Mouse (Mus musculus) neural tube, embryonic 13.5 days (tissue): ENCODE measurements around the gene Rnf150. TPM values are rescaled to one million over a fixed set of nuclear protein-coding genes. Genes with fewer than 3 reads are reported as not detected.

Experiments used
- ATAC-seq: fragments of 200-750 bp; cut with Nextera tagmentation; 2 replicates; pipeline ENCODE4 v1.8.0; 2017; ENCODE audit warnings: low read depth, mild to moderate bottlenecking, moderate TSS enrichment, moderate library complexity
- H3K27ac ChIP-seq: fragments of 300-500 bp; sonication (generic); replicated peaks from 2 replicates; pipeline ENCODE4 v1.5.1; 2015; ENCODE audit warnings: moderate library complexity, mild to moderate bottlenecking, inconsistent platforms
- H3K27me3 ChIP-seq: fragments of 300-500 bp; sonication (generic); 2 replicates; pipeline ENCODE4 v1.6.1; 2015; ENCODE audit warnings: mild to moderate bottlenecking, inconsistent platforms
- H3K36me3 ChIP-seq: fragments of 300-500 bp; sonication (generic); 2 replicates; pipeline ENCODE4 v1.6.1; 2015; ENCODE audit warnings: mild to moderate bottlenecking, inconsistent platforms
- H3K4me1 ChIP-seq: fragments of 300-500 bp; sonication (generic); replicated peaks from 2 replicates; pipeline ENCODE4 v1.6.1; 2015; ENCODE audit warnings: inconsistent platforms
- H3K4me2 ChIP-seq: fragments of 300-500 bp; sonication (generic); 2 replicates; pipeline ENCODE4 v1.6.1; 2015; ENCODE audit warnings: inconsistent platforms, mild to moderate bottlenecking, moderate library complexity
- H3K4me3 ChIP-seq: fragments of 300-500 bp; sonication (generic); 2 replicates; pipeline ENCODE4 v1.5.1; 2015; ENCODE audit warnings: mild to moderate bottlenecking, inconsistent platforms
- H3K9ac ChIP-seq: fragments of 300-500 bp; sonication (generic); 2 replicates; pipeline ENCODE4 v1.6.1; 2015; ENCODE audit warnings: moderate library complexity, mild to moderate bottlenecking, inconsistent platforms
- H3K9me3 ChIP-seq: fragments of 300-500 bp; sonication (generic); 2 replicates; pipeline ENCODE4 v1.6.1; 2016; ENCODE audit warnings: inconsistent platforms
- WGBS: fragments of 180-500 bp; shearing (Covaris S2); methylation state at CpG from one replicate; pipeline ENCODE4 v1.1.7; 2015; 5-methylcytosine and 5-hydroxymethylcytosine counted together
- polyA plus RNA-seq: library from polyadenylated mRNA; unstranded; fragments of >200 nt; fragmentation: Nextera tagmentation; extraction: Ambion mirVana; gene quantifications from 2 replicates; pipeline ENCODE4 v1.2.1, GENCODE M21; 2015

Gene Rnf150
- polyA plus RNA-seq, 1 experiment from 2014 or later, result 3.0 TPM

DNA sequence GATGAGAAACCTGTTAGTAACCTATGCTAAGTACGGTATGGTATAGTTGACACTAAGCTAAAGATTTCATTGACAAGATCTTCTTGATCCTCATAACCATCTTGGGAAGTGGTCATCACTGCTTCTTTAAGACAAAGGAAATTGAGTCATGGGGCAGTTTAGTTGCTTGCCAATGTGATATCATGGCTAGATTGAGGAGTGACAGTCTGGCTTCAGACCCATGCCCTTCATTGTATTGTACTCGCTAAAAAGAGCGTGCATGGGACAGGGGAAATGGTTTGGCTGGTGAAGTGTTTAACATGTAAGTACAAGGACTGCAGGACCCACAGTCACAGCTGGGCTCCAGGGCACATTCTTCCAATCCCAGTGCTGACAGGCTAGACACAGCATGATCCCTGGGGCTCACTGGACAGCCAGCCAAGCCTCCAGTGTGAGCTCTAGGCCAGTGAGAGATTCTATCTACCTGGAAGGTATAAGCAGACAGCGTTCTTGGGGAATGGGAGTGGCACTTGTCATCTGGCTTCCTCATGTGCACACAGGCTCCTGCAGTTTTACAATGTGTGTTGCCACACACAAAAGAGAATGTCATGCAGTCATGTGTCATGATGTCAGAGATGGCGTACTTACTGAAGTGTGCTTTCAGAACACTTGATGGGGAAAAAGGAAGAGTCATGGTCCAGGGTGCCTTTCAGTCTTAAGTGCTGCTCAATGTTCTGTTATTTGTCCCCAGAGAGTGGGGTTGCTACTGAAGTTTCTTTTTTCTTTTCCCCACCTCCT is 54.6 kb downstream of the Rnf150 start:
- Histone ChIP-seq H3K9ac (no peak overlapping the region), H3K4me3 (no peak overlapping the region), H3K4me2 (no peak overlapping the region), H3K27ac (no peak overlapping the region), H3K4me1 (peaks cover 17% of the 10 kb centered on the region), H3K9me3 (no peaks in the 10 kb centered on the region), H3K27me3 (no peaks in the 10 kb centered on the region), H3K36me3 (no peaks in the 10 kb centered on the region)
- ATAC-seq, result no peak
- WGBS, result 66% methylated on average over 5 of the region's 5 CpGs

DNA sequence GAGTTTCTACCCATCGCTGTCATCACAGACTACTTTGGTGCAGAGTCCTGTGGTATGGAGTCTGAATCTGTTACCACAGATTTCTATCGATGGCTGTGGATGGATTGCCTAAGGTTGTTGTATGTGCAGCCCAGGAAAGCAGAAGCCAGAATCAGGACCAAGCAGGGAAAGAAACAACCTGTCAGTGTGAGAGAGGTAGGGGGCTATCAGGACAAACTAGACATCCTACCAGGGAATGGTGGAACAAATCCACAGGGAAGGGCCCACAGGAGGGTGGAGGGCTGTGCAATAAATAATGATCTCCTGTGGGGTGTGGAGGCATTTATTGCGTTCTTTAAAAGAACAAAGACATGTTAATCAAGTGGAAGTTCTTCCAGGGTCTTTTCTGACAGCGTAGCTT is 56.5 kb downstream of the Rnf150 start:
- no peaks in the 10 kb centered on the region for H3K36me3 ChIP-seq
- H3K9me3 ChIP-seq, result no peaks in the 10 kb centered on the region
- no peak overlapping the region for H3K4me2 ChIP-seq
- ATAC-seq, result peak; percentile 63; the same call in 1 of the 2 replicates
- H3K4me3 ChIP-seq, result no peak overlapping the region
- no peak overlapping the region for H3K9ac ChIP-seq
- 37% methylated on average over 4 of the region's 4 CpGs for WGBS
- H3K27me3 ChIP-seq, result no peaks in the 10 kb centered on the region
- H3K4me1 ChIP-seq, result peaks cover 17% of the 10 kb centered on the region
- H3K27ac ChIP-seq, result peak overlapping the region; percentile 46

DNA sequence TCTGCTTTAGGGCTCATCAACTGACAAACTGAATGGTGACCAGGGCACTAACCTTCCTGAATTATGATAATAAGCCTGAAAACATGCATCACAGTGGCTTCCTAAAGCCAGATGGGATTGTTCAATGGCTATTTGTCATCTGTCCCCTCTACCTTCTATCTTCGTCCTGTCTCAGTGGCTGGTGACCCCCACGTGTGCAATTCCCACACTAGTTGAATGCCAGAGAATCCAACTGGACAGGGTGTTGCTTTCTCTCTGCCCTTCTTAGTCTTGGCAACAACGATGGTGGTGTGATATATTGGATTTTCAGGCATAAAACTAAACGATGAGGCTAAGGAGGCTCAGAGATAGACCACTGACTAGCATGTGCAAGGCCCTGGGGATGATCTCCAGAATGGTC is 57.0 kb downstream of the Rnf150 start:
- Histone ChIP-seq H3K4me1 (peaks cover 17% of the 10 kb centered on the region), H3K36me3 (no peaks in the 10 kb centered on the region), H3K9me3 (no peaks in the 10 kb centered on the region), H3K27me3 (no peaks in the 10 kb centered on the region), H3K4me2 (no peak overlapping the region), H3K27ac (peak overlapping the region; percentile 46; the same call in 1 of the 2 replicates), H3K4me3 (no peak overlapping the region), H3K9ac (no peak overlapping the region)
- no peak; the same call in 1 of the 2 replicates for ATAC-seq
- WGBS, result 15% methylated on average over 4 of the region's 4 CpGs

DNA sequence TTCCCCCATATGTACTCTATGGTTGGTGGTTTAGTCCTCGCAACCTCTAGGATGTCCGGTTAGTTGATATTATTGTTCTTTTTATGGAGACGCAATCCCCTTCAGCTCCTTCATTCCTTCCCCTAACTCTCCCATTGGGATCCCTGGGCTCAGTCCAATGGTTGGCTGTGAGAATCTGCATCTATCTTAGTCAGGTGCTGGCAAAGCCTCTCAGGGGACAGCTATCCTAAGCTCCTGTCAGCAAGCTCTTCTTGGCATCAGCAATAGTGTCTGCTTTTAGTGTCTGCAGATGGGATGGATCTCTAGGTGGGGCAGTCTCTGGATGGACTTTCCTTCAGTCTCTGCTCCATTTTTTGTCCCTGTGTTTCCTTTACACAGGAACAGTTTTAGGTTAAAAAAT is 62.1 kb downstream of the Rnf150 start:
- no peak overlapping the region for H3K9ac ChIP-seq
- no peak for ATAC-seq
- no peak overlapping the region for H3K4me3 ChIP-seq
- no peaks in the 10 kb centered on the region for H3K36me3 ChIP-seq
- peaks cover under 1% of the 10 kb centered on the region for H3K4me1 ChIP-seq
- no peak overlapping the region for H3K4me2 ChIP-seq
- no peaks in the 10 kb centered on the region for H3K27me3 ChIP-seq
- WGBS, result 91% methylated on average over 3 of the region's 3 CpGs
- no peak overlapping the region for H3K27ac ChIP-seq
- H3K9me3 ChIP-seq, result no peaks in the 10 kb centered on the region

DNA sequence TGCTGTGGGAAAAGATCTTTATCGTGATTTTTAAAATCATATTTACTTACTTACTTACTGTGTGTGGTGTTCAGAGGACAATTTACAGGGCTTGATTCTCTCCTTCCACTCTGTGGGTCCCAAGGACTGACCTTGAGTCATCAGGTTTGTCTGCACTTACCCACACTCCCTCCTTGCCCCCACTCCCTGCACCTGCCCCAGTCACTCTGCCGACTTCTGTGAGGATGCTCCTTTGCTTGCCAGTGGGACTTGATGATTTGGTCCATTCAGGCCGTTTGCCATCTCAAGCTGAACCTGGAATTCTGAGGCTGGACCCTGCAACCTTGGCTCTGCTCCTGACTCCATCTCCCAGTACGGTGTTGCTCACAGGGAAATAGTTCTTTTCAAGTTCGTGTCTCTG is 63.4 kb downstream of the Rnf150 start:
- no peak overlapping the region for H3K4me3 ChIP-seq
- H3K27me3 ChIP-seq, result no peaks in the 10 kb centered on the region
- no peak overlapping the region for H3K27ac ChIP-seq
- H3K9me3 ChIP-seq, result no peaks in the 10 kb centered on the region
- H3K4me2 ChIP-seq, result no peak overlapping the region
- 88% methylated on average over 5 of the region's 5 CpGs for WGBS
- no peak overlapping the region for H3K9ac ChIP-seq
- H3K36me3 ChIP-seq, result no peaks in the 10 kb centered on the region
- H3K4me1 ChIP-seq, result no peaks in the 10 kb centered on the region
- no peak for ATAC-seq

DNA sequence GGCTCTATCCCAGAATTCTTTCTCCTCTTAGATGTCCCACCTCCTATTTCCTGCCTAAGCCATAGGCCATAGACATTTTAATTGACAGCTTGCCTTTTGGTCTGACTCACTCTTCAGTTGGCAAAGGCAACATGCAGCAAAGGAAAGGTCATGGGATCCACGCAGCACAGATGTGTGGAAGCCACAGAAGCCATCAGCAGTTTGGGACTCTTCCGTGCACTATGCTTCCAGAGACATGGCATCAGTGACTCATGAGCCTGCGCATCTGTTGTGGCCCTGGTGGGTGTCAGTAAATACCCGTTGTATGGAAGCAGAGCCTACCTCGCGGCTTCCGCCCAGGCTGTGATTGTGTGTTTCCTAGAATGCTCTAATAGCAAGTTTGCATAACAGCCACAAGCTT is 68.4 kb downstream of the Rnf150 start:
- no peak overlapping the region for H3K4me2 ChIP-seq
- ATAC-seq, result no peak
- H3K4me3 ChIP-seq, result no peak overlapping the region
- no peaks in the 10 kb centered on the region for H3K9me3 ChIP-seq
- no peaks in the 10 kb centered on the region for H3K4me1 ChIP-seq
- WGBS, result 96% methylated on average over 7 of the region's 7 CpGs
- no peak overlapping the region for H3K9ac ChIP-seq
- no peaks in the 10 kb centered on the region for H3K36me3 ChIP-seq
- H3K27ac ChIP-seq, result no peak overlapping the region
- H3K27me3 ChIP-seq, result no peaks in the 10 kb centered on the region

DNA sequence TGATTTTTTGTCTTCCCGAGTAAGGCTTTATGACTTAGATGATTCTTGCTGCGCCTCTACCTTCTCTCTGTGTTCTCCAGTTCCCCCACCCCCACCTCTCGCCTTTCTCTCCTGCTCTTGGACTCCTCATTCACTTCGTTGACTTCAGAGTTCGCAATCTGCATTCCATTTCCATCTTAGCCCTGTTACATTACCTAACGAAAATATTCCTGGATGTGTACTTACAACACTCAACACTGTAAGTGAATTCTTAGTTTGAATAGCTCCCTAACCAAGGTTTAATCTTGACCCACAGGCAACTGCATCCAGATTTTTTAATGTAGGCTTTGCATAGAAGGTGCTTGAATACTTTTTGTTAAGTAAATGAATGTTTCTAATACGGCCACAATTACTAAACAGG is 73.0 kb downstream of the Rnf150 start:
- Histone ChIP-seq H3K4me1 (peaks cover 9% of the 10 kb centered on the region), H3K9me3 (no peaks in the 10 kb centered on the region), H3K4me3 (no peak overlapping the region), H3K4me2 (no peak overlapping the region), H3K9ac (no peak overlapping the region), H3K36me3 (no peaks in the 10 kb centered on the region), H3K27ac (no peak overlapping the region), H3K27me3 (no peaks in the 10 kb centered on the region)
- no peak for ATAC-seq
- 81% methylated on average over 7 of the region's 7 CpGs for WGBS

DNA sequence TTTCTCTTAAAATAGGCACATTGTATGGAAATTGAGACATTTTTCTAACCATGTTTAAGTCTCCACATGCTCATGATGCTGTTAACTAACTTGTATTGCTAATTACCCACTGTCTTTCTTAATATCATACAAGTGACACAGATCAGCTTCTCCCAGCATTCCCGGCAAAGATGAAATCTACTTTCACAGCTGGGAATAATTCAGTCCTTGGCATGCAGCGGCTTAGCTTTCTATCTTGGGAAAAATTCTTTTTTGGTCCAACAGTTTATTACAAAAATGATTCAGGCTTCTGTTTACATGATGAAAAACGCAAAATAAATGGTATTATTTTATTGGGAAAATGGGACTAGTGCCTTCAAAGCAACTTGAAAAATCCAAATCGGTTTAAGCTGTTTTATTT is 73.7 kb downstream of the Rnf150 start:
- no peak overlapping the region for H3K4me2 ChIP-seq
- no peak overlapping the region for H3K9ac ChIP-seq
- WGBS, result 73% methylated on average over 4 of the region's 4 CpGs
- peaks cover 9% of the 10 kb centered on the region for H3K4me1 ChIP-seq
- no peaks in the 10 kb centered on the region for H3K36me3 ChIP-seq
- no peak overlapping the region for H3K4me3 ChIP-seq
- ATAC-seq, result no peak
- no peaks in the 10 kb centered on the region for H3K9me3 ChIP-seq
- no peak overlapping the region for H3K27ac ChIP-seq
- H3K27me3 ChIP-seq, result no peaks in the 10 kb centered on the region

DNA sequence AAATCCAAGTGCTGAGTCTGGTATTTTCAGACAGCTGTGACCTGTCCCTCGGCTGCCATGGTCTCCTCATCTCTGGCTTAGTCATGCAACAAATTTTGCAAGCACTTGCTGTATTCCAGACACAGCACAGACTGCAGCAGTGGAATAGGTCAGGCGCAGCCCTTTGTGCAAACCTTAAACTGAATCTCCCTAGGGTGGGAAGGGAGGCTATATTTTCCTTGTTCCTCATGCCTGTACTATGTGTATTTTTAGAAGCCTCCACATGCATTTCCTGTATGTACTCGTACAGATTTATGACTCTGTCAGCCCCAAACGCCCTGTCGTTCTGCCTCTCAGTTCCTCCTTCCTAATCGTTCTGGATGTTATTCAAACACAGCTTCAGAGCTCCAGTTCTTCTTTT is 76.8 kb downstream of the Rnf150 start:
- Histone ChIP-seq H3K27me3 (no peaks in the 10 kb centered on the region), H3K9ac (no peak overlapping the region), H3K4me3 (no peak overlapping the region), H3K27ac (peak overlapping the region; percentile 57), H3K4me2 (0 out of 2 replicates have a peak overlapping the region, but pooled peaks have one; percentile 3), H3K9me3 (no peaks in the 10 kb centered on the region), H3K4me1 (peaks cover 35% of the 10 kb centered on the region), H3K36me3 (no peaks in the 10 kb centered on the region)
- 21% methylated on average over 6 of the region's 6 CpGs for WGBS
- ATAC-seq, result no peak

DNA sequence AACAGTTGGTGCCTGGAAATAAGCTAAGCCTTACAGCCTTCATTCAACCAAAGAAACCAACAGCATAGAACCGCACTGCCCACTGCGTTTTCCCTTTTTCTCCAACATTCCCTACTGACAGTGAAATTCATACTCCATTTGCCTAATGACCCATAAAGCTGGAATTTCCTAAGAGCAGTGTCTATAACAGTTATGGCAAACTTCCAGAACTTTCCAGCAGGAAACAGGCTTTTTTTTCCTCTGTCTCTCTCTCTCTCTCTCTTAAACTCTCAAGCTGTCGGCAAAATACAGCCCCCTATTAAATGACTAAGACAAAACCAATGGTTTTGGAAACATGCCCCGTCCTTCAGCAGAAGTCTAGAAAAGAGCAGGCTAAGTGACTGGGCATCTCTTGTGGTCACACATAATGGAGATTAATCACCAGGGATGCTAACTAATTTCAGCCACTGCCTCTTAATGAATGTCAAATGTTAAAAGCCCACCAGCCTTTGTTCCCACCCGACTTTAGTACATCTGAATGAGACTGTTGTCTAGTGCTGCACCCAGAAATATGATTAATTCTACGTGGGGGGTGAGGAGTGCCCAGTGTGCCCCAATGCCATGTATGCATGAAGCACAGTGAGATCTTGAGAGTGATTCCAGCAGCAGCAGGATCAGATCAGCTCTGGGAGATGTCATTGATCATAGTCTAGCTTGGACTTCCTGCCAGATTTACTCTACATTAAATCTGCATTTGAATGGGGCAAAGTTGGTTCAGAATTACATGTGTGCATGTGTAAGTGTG is 80.3 kb downstream of the Rnf150 start:
- WGBS, result 17% methylated on average over 6 of the region's 6 CpGs
- Histone ChIP-seq H3K4me3 (no peak overlapping the region), H3K27ac (peak overlapping the region; percentile 35; the same call in 1 of the 2 replicates), H3K36me3 (no peaks in the 10 kb centered on the region), H3K4me2 (no peak overlapping the region), H3K27me3 (no peaks in the 10 kb centered on the region), H3K4me1 (peaks cover 43% of the 10 kb centered on the region), H3K9me3 (no peaks in the 10 kb centered on the region), H3K9ac (no peak overlapping the region)
- ATAC-seq, result peak; percentile 84

DNA sequence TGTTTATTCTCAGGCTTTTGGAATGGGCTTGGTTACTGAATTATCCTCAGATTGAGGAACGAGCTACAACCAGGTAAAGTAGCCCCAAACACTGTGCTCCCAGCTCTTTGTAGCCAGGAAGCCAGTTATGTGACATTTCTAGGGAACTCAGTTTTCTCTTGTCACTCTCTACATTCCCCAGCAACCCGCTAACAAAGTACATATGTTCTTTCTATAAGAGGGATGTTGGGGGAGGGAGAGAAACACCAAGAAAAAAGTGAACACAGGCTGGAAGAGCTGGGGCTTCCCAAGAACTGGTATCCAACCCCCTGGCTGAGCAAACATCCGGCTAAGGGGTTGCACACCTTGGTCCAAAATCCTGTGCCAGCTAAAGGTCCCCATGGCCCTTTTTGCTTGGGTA is 82.7 kb downstream of the Rnf150 start:
- Histone ChIP-seq H3K27me3 (no peaks in the 10 kb centered on the region), H3K36me3 (no peaks in the 10 kb centered on the region), H3K27ac (no peak overlapping the region), H3K4me3 (no peak overlapping the region), H3K9me3 (no peaks in the 10 kb centered on the region), H3K4me2 (no peak overlapping the region), H3K4me1 (peaks cover 34% of the 10 kb centered on the region), H3K9ac (no peak overlapping the region)
- WGBS, result 90% methylated on average over 3 of the region's 3 CpGs
- no peak for ATAC-seq

DNA sequence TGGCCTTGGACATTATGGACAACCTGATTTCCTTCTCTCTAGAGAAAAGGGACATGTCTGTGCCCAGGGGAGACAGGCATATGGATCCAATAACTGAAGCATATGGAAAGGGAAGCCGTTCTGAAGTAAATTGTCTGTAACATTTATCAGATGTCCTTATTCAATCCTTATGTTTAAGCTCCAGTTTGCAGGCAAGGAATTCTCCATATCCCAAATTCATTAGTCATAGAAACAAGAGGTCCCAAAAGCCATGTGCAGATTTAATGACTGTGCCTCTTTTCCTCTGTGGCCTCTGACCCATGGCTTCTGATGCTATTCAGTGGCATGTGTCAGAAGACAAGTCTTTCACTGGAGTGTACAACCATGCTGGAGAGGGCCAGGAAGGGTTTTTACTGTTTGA is 83.5 kb downstream of the Rnf150 start:
- WGBS, result 73% methylated on average over 1 of the region's 1 CpGs
- Histone ChIP-seq H3K27me3 (no peaks in the 10 kb centered on the region), H3K36me3 (no peaks in the 10 kb centered on the region), H3K4me1 (peaks cover 34% of the 10 kb centered on the region), H3K4me3 (no peak overlapping the region), H3K4me2 (no peak overlapping the region), H3K9ac (no peak overlapping the region), H3K9me3 (no peaks in the 10 kb centered on the region), H3K27ac (no peak overlapping the region)
- ATAC-seq, result no peak
